ENCODE assay signal across 13 mouse cellular contexts in the genomic region with DNA sequence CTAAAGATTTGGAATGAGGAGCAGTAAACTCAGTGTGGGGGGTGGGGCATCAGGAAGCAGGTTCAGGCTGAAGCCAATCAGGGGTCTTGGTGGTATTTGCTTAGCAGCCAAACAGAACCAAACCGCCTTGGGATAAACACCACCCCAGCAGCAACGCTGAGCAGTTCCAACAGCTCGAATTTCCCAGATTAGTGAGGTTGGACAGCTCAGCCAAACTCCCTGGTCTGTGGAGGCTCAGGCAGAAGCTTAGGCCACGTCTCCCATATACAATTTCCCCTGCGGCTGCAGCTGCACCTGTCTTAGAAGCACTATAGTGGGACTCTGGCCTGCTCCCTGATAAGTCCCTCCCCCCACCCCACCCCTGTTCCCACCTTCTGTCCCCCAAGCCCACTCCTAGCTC.
"Had no signal": no experiment of that assay in that cellular context is flagged by ENCODE, and none has a peak within 500 bp of the region (broad histone marks: within the 10 kb centered on the region; RNA-seq: fewer than 3 reads in every experiment).

No protein-coding gene starts in this region.

- H3K9me3 ChIP-seq: midbrain, embryonic 10.5 days had no signal

- DNase-seq: kidney, adult 9 months; kidney, postnatal 25 days; lung, adult 18-20 months; lung, postnatal 36 days; spleen, adult 18-20 months; thymus, adult 18-20 months; thymus, postnatal 14 days had no signal

- H3K4me3 ChIP-seq: left cerebral cortex, adult 2 months; midbrain, embryonic 10.5 days had no signal

- H3K9ac ChIP-seq: liver, embryonic 14.5 days had no signal

- H3K36me3 ChIP-seq: midbrain, embryonic 10.5 days had no signal

- H3K27ac ChIP-seq: left cerebral cortex, adult 2 months; liver, embryonic 14.5 days; midbrain, embryonic 10.5 days had no signal

- ATAC-seq: intestine, postnatal 0 days; lung, postnatal 0 days; midbrain, embryonic 16.5 days had no signal
